Mouse (Mus musculus) testis, postnatal 14 days (tissue): ENCODE data around the gene Prmt3.

ENCODE experiments used
- DNase-seq: peaks from one replicate; pipeline ENCODE4 v3.0.0; 2021; ENCODE audit warnings: low spot score

Gene Prmt3

GRCm38 (mm10) chr7:49778114-49778901 is at the start of gene Prmt3:
Gene Prmt3, plus strand, starts transcription at chr7:49778346.
- peak; percentile 97 for DNase-seq

- no peak for DNase-seq
Measured at GRCm38 (mm10) chr7:49734342-49734741, 43.8 kb upstream of the Prmt3 start.

- no peak for DNase-seq
Measured at GRCm38 (mm10) chr7:49739448-49739847, 38.7 kb upstream of the Prmt3 start.

DNA sequence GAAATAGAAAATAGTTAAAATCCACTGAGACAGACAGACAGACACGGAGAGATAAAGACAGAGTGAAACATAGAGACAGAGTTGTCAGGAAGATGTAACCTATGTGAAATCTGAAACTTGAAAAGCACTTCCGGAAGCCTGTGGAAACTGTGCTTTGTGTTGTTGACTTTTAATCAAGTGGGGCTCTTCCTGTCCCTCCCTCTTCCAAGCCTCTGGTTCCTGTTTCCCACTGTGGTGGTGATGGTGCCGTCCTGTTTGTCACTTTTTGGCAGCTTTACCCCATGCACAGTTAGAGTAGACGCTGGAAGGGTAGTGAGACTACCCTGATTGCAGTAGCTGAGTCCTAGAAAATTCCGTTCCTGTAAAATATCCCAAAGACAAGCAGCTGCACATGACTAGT is 36.7 kb upstream of the Prmt3 start:
- no peak for DNase-seq

DNA sequence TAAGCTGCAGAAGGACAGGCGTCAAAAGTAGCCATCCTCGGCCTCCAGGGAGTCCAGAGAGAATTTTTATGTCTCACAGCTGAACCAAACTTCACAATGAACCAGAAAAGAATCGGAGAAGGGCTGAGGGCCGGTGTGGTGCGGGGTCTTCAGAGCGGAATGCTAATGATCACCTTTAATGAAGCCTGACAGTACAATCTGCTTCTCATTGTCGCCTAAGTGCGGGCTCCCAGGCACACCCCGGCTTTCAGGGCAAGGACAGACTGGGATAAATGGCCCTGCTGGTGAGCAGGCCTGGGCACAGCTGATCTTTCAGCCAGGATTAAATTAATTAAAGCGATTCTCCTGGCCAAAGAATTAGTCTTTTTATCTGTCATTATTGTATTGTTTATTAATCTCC is 36.2 kb upstream of the Prmt3 start:
- no peak for DNase-seq

DNA sequence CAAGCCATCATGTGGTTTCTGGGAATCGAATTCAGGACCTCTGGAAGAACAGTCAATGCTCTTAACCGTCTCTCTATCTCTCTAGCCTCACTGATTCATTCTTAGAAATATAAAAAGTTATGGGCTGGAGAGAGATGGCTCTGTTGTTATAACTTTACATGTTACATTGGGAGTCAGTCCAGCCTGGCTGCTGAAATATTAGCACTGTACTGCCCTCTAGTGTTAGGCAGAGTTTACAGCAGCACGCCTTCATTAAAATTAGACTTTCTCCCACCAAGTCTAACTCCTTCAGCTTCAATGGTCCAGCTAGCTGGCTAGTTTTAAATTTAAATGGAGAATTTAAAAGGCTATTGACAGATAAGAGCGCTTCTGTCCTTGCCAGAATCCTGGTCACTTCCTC is 27.0 kb upstream of the Prmt3 start:
- no peak for DNase-seq

DNA sequence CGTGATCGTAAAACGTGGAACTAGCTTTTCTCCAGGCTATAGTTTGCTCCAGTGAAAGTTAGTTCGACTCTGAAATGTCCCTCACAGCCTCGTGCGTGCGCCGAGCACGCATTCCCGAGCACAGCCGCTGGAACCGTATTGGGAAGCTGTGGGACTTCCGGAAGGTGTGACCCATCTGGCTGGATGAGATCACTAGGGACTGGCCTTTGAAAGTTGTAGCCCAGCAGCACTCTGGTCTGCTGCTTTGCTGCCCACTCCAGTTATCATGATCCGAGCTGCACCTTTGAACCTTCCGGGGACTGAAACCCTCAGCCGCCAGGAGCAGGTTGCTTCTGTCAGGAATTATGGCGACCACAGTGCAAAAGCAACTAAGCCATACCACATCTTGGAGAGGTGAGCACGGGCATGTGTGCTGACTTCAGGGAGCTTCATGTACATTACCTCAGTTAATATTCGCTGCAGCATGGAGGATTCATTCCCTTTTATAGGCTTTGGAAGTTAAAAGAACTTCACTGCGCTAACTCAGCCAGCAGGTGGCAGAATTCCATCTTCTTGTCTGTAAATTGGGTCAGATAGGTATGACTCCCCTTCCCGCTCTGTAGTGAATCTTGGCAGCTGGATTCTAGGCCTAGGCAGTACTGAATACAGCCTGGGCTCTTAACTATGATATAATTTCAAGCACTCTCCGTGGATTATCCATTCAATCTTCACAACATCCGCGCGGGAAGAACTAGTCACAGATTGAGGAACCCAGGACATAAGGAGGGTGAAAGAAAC is 25.2 kb upstream of the Prmt3 start:
- DNase-seq = peak; percentile 23

GRCm38 (mm10) chr7:49754767-49755166 is 23.4 kb upstream of the Prmt3 start:
- peak; percentile 27 for DNase-seq

GRCm38 (mm10) chr7:49758934-49759571 is 19.1 kb upstream of the Prmt3 start, which contains the start of gene Htatip2:
Gene Htatip2, plus strand, starts transcription at chr7:49759115.
- DNase-seq = peak; percentile 23

DNA sequence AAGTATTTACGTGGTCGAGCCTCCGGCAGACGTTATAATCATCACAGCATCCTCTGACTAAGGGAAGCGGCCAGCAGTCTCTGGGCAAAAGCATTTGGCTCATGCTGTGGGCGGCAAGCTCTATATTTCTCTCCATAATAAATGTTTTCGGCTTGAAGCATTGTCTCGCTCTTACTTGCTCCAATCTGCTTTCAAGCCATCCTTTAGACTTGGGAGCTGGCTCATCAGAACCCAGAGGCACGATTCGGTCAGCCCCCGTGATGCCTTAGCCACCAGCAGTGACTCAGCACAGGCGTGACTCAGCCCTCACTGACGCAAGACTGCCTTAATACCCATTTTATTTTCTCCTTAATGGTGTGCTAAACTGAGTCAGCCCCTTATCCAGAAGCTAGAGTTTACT is 15.5 kb upstream of the Prmt3 start:
- no peak for DNase-seq

DNA sequence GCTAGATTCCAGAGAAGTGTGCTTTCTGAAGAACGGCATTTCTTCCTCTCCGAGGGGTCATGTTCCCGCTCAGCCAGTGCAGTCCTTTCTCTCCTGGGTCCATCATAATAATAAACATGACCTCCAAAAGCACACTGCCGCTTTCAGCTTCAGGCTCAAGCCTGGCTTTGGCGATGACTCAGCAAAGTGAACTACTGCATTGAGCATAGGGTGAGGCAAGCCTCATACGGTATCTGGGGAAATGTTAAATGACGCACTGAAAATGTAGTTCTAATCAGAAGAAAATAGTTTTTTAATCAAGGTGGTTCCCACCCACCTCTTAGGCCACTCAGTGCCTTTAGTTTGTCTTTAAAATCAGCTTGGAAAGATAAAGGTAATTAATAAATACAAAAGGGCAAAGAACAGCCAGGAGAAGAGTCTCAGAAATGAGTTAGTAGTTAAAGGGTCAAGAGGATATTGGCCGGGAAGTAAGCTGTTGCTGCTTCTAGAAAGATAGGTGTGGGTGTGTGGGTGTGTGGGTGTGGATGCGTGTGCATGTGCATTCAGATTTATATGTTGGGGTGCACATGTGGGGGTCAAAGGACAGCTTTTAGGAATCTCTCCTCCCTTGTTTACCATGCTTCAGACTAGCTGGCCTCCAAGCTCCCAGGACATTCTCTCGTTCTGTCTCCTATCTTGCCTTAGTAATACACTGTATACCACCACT is 14.0 kb upstream of the Prmt3 start:
- DNase-seq = no peak

GRCm38 (mm10) chr7:49766166-49766565 is 12.0 kb upstream of the Prmt3 start:
- no peak for DNase-seq

DNA sequence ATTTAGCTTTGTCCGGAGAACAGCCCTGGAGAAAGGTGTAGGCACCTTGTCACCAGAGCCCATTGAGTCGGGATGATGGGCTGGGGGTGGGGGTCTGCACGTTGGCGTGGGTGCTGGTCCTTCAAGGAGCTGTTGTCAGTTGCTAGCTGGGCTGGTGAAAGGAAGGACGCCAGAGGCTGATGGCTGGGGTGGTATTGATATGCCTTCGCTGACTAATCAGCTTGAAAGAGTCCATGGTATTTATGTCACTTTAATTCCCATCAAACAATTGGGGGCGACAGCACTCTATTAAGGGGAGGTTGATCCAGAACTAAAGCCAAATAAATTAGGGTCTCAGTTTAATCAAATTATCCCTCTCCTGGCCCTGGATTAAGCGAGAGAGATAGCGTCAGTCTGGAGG is 9.6 kb upstream of the Prmt3 start:
- no peak for DNase-seq

- no peak for DNase-seq
Measured at GRCm38 (mm10) chr7:49774396-49774795, 3.8 kb upstream of the Prmt3 start.

DNA sequence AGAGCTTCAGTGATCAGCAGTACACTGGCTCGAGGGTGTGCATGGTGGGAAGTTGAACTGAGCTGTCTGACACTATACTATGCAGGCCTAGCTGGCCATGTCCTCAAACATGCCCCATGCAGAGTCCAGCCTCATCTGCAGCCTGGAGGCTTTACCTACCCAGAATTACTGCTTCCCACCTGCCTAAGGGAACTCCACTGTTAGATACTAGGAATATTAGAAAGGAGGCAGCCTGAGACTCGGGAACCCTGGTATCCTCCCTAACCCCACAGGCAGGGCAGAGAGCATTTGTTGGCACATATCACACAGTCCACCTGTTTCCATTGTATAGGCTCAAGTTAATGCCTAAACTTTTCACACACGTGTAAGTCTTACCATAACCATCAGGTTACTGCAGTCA is 561 bp upstream of the Prmt3 start:
- no peak for DNase-seq

- DNase-seq = no peak
Measured at GRCm38 (mm10) chr7:49778904-49779615, 914 bp downstream of the Prmt3 start.

- no peak for DNase-seq
Measured at GRCm38 (mm10) chr7:49783017-49783416, 4.9 kb downstream of the Prmt3 start.

DNA sequence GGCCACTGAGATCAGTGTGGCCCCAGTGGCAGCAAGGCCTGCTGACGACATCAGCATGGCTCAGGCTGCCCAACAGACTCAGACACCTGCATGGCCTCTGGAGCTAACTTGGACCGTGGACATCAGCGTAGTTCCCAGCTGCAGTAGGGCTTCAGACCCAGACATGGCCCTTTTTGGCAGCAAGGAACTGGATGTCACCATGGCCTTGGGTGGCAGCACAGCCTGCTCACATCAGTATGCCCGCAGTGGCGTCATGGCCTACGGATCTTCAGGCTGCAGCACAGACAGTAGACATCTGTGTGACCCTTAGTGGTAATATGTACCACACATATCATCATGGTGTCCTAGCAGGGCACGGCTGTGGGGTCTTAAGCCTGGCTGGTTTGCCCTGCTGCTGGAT is 7.0 kb downstream of the Prmt3 start:
- no peak for DNase-seq

DNA sequence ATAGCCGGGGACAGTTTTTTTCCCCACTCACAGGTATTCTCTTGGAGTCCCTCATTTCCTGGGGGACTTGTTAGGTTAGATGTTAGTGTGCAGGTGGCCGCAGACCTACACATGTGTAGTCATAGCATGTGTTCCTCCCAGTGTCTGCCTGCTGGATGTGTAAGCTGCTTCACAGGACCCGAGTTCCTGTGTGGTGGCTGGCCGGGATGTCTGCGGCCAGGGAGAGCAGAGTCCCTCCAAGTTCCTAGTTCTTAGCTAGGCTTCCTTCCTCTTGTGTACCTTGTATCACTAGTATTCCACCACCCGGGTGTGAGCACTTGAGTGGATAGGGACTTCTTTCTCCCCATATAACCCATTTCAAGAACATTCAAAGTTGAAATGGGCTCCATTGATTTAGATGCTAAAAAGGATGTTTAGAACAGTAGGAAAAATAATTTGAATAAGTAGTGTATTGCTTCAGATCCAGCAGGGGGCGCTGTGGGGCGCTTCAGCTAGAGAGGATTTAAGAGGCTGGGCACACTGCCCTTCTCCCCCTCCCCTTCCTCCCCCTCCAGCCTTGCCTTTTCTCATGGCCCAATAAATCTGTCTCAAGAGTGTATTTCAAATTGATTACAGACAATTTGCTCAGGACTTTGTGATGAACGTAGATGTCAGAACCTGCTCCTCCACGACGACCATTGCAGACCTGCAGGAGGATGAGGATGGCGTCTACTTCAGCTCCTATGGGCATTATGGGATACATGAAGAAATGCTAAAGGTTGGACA is 8.7 kb downstream of the Prmt3 start:
- no peak for DNase-seq

DNA sequence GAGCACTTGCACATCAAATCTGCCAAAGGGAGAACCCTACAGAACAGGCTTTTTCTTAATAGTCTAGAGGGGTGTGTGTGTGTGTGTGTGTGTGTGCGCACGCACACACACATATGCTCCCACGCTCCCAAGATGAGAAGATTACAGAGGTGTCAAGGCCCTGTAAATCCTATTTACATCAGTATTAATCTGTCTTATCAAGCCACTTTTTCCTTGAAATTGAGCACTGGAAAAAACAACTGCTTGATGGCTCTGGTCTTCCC is 9.2 kb downstream of the Prmt3 start:
- DNase-seq = no peak

- no peak for DNase-seq
Measured at GRCm38 (mm10) chr7:49794304-49794703, 16.2 kb downstream of the Prmt3 start.
